Mouse (Mus musculus) myocyte (in vitro differentiated cells): ENCODE data around the gene Bzw2. TPM values are rescaled to one million over a fixed set of nuclear protein-coding genes. Genes with fewer than 3 reads are reported as not detected.

ENCODE experiments used
- H3K27me3 ChIP-seq: one replicate; pipeline ENCODE4 v1.6.1; 2011; ENCODE audit not compliant: control insufficient read depth, insufficient read depth, insufficient read length
- H3K36me3 ChIP-seq: one replicate; pipeline ENCODE4 v1.6.1; 2011; ENCODE audit not compliant: control insufficient read depth, insufficient read depth
- H3K4me2 ChIP-seq: one replicate; pipeline ENCODE4 v1.6.1; 2011; ENCODE audit warnings: low read depth, control low read depth
- H3K4me3 ChIP-seq: one replicate; pipeline ENCODE4 v1.5.1; 2011; ENCODE audit warnings: mild to moderate bottlenecking, control low read depth, moderate library complexity
- H3K79me2 ChIP-seq: one replicate; pipeline ENCODE4 v1.6.1; 2011; ENCODE audit not compliant: control insufficient read depth, insufficient read depth
- H3ac ChIP-seq: one replicate; pipeline ENCODE4 v1.6.1; 2011; ENCODE audit not compliant: control insufficient read depth, insufficient read length
- CEBPB ChIP-seq: IDR thresholded peaks from 2 replicates; pipeline ENCODE4 v1.6.1; 2011; ENCODE audit warnings: mild to moderate bottlenecking, moderate library complexity; ENCODE audit not compliant: poor library complexity, insufficient read depth, severe bottlenecking
- E2F4 ChIP-seq: IDR thresholded peaks from one replicate; pipeline ENCODE4 v1.6.1; 2011; ENCODE audit warnings: mild to moderate bottlenecking, control low read depth, moderate library complexity; ENCODE audit not compliant: insufficient read depth
- MAX ChIP-seq: IDR thresholded peaks from one replicate; pipeline ENCODE4 v1.6.1; 2011; ENCODE audit warnings: low read depth, mild to moderate bottlenecking, control low read depth
- MYOD1 ChIP-seq, 3 experiments: IDR thresholded peaks; one replicate each; pipeline ENCODE4 v1.6.1; 2011; ENCODE audit warnings: control low read depth in 2 of 3, low read depth in 2 of 3, mild to moderate bottlenecking in 2 of 3, moderate library complexity in 1 of 3; ENCODE audit not compliant: insufficient read length in 2 of 3, control insufficient read depth in 1 of 3
- MYOG ChIP-seq, 3 experiments: IDR thresholded peaks; one replicate each; pipeline ENCODE4 v1.6.1; 2011; ENCODE audit warnings: control low read depth in 2 of 3, low read depth in 2 of 3, mild to moderate bottlenecking in 2 of 3; ENCODE audit not compliant: insufficient read length in 2 of 3, control insufficient read depth in 1 of 3, insufficient read depth in 1 of 3
- POLR2A ChIP-seq: IDR thresholded peaks from one replicate; pipeline ENCODE4 v1.6.1; 2011; ENCODE audit warnings: low read depth, mild to moderate bottlenecking, control low read depth, moderate library complexity; ENCODE audit not compliant: insufficient read length
- POLR2AphosphoS2 ChIP-seq: IDR thresholded peaks from one replicate; pipeline ENCODE4 v1.6.1; 2011; ENCODE audit warnings: low read depth, control low read depth; ENCODE audit not compliant: insufficient read length
- REST ChIP-seq: IDR thresholded peaks from one replicate; pipeline ENCODE4 v1.6.1; 2011; ENCODE audit warnings: mild to moderate bottlenecking, control low read depth, moderate library complexity; ENCODE audit not compliant: insufficient read depth, insufficient read length
- SRF ChIP-seq: IDR thresholded peaks from one replicate; pipeline ENCODE4 v1.6.1; 2011; ENCODE audit warnings: low read depth; ENCODE audit not compliant: control insufficient read depth, insufficient read length
- TCF12 ChIP-seq: IDR thresholded peaks from one replicate; pipeline ENCODE4 v1.6.1; 2011; ENCODE audit warnings: mild to moderate bottlenecking, control low read depth; ENCODE audit not compliant: poor library complexity, insufficient read depth, severe bottlenecking
- TCF3 ChIP-seq: IDR thresholded peaks from one replicate; pipeline ENCODE4 v1.6.1; 2011; ENCODE audit warnings: low read depth, control low read depth; ENCODE audit not compliant: insufficient read length
- USF1 ChIP-seq: IDR thresholded peaks from one replicate; pipeline ENCODE4 v1.6.1; 2011; ENCODE audit warnings: low read depth, mild to moderate bottlenecking, control low read depth, moderate library complexity
- polyA plus RNA-seq: library from polyadenylated mRNA; unstranded; fragments of >200 nt; fragmentation: generic; extraction: Trizol; gene quantifications from one replicate; pipeline ENCODE4 v1.2.1, GENCODE M21; 2012; ENCODE audit warnings: missing spikeins

Gene Bzw2
- polyA plus RNA-seq, 1 experiment, result 86.8 TPM

- no peaks in the 10 kb centered on the region for H3K27me3 ChIP-seq
- peaks cover 11% of the 10 kb centered on the region for H3K36me3 ChIP-seq
- no peak overlapping the region for H3ac ChIP-seq
- TF ChIP-seq POLR2A, result no peak
- H3K4me2 ChIP-seq, result no peak overlapping the region
- no peak overlapping the region for H3K4me3 ChIP-seq
- peaks cover 62% of the 10 kb centered on the region for H3K79me2 ChIP-seq
These were observed 20.7 kb downstream of the Bzw2 start for GRCm38 (mm10) chr12:36137192-36137591.

DNA sequence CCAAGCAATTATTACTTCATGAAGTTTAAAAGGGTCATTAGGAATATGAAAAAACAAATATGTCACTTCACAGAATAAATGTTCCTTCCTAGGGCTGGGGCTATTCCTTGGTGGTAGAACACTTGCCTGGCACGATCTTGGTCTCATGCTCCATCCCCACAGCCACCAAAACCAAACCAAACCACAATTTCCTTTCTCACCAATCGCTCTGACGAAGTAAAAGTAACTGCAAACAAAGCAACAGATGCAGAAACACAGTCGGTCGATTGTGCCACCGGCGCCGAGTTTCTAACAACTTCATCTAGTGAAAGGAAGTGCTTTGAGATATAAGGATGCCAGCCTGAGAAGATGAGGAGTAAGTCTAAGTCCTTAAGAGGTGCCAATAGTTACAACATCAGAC lies 21.6 kb downstream of the Bzw2 start:
- Histone ChIP-seq H3K4me3 (no peak overlapping the region), H3K36me3 (peaks cover 11% of the 10 kb centered on the region), H3K79me2 (peaks cover 55% of the 10 kb centered on the region), H3K4me2 (no peak overlapping the region), H3K27me3 (no peaks in the 10 kb centered on the region), H3ac (no peak overlapping the region)
- TF ChIP-seq CEBPB, result no peak
- no peak for TF ChIP-seq MYOG (IDR thresholded peaks at IDR 0.05; ENCODE audit: control insufficient read depth in 1 of 3, insufficient read depth in 1 of 3, insufficient read length in 2 of 3, low read depth in 2 of 3)
- no peak for TF ChIP-seq REST

DNA sequence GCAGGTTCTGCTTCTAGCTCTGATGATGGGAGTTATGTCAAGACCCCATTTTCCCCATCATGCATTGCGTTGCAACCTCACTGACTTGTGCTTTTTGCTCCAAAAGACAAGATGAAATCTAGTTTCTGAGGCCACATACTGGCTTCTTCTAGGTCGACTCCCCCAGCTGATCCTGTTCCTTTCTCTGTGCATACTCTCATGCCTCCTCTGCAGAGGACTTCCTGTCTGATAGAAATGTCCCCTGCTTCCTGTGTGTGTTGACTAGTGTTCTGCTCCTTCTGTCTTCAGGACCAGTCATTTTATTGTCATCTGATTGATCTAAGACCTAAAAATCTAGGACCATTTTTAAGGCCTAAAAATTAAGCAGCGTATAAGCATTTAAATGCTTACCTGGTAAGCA lies 22.5 kb downstream of the Bzw2 start:
- peaks cover 47% of the 10 kb centered on the region for H3K79me2 ChIP-seq
- no peaks in the 10 kb centered on the region for H3K27me3 ChIP-seq
- TF ChIP-seq TCF12 (no peak), TCF3 (no peak), E2F4 (no peak), MYOG (IDR thresholded peaks at IDR 0.05; ENCODE audit: control insufficient read depth in 1 of 3, insufficient read depth in 1 of 3, insufficient read length in 2 of 3, low read depth in 2 of 3) (no peak), MYOD1 (IDR thresholded peaks at IDR 0.05; ENCODE audit: control insufficient read depth in 1 of 3, insufficient read length in 2 of 3, low read depth in 2 of 3) (no peak), MAX (no peak), POLR2A (no peak), USF1 (no peak), SRF (no peak), POLR2AphosphoS2 (no peak), CEBPB (no peak), REST (no peak)
- no peak overlapping the region for H3K4me3 ChIP-seq
- H3K4me2 ChIP-seq, result no peak overlapping the region
- peaks cover 14% of the 10 kb centered on the region for H3K36me3 ChIP-seq
- H3ac ChIP-seq, result no peak overlapping the region

DNA sequence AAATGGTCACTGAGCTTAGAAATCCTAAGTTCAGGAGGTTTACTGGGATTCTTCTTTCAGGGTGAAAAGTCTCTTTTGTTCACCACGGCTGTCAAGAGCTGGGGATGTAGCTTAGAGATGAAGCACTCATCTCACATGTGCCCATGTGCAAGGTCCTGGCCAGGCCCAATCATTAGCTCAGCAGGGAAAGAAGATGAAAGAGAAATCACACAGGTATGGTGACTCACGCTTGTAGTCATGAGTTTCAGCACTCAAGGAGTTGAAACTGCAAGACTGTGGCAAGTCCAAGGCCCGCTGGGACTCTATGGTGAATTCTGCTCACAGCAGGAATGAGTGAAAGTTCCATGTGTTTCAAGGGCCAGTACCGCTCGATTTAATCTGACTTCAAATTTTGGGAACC lies 23.8 kb downstream of the Bzw2 start:
- Histone ChIP-seq H3K27me3 (no peaks in the 10 kb centered on the region), H3K4me2 (no peak overlapping the region), H3K4me3 (no peak overlapping the region), H3ac (no peak overlapping the region), H3K79me2 (peaks cover 38% of the 10 kb centered on the region), H3K36me3 (peaks cover 21% of the 10 kb centered on the region)
- TF ChIP-seq SRF, result no peak
- no peak for TF ChIP-seq POLR2AphosphoS2
- no peak for TF ChIP-seq CEBPB
- TF ChIP-seq MAX, result no peak

DNA sequence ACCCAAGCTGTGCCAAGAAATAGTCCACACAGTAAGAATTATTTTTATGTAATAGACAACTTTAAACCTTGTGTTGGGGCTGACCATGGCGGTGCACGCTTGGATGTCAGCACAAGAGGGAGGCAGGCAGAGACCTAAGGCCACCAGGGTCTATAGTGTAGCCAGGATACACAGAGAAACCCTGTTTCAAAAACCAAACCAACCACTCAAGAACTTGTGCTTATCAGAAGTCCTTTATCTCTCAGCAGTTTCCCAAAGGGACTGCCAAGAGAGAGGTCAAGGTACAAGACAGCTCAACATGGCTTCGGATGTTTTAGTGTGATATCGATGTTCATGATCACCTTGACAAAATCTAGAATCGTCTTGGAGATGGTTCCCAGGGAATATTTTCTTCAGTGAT lies 24.3 kb downstream of the Bzw2 start:
- Histone ChIP-seq H3K4me3 (no peak overlapping the region), H3K27me3 (no peaks in the 10 kb centered on the region), H3K4me2 (no peak overlapping the region), H3ac (no peak overlapping the region), H3K36me3 (peaks cover 27% of the 10 kb centered on the region), H3K79me2 (peaks cover 38% of the 10 kb centered on the region)
- no peak for TF ChIP-seq SRF
- TF ChIP-seq CEBPB, result no peak
- TF ChIP-seq TCF3, result no peak
- no peak for TF ChIP-seq E2F4

DNA sequence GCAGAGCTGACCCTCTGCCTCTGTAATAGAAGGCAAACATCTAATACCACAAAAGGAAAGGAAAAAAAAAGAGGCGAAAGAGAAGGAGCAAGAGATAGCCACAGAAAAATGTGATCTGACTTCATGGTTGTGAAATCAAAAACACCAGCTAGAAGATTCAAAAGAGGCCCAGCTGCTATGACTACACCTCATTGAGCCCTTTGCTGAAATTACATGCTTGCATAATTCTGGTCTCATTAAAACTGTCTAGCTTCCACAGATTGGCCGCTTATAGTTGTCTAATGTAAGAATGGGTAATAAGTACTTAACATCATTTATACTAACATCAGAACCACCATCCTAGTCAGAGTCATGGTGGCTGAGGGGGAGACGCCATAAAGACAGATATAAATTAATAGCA lies 25.2 kb downstream of the Bzw2 start:
- Histone ChIP-seq H3K79me2 (peaks cover 30% of the 10 kb centered on the region), H3K4me3 (no peak overlapping the region), H3K4me2 (no peak overlapping the region), H3ac (no peak overlapping the region), H3K27me3 (no peaks in the 10 kb centered on the region), H3K36me3 (peaks cover 34% of the 10 kb centered on the region)
- TF ChIP-seq MAX (no peak), POLR2AphosphoS2 (no peak), CEBPB (no peak), E2F4 (no peak), REST (no peak), MYOD1 (IDR thresholded peaks at IDR 0.05; ENCODE audit: control insufficient read depth in 1 of 3, insufficient read length in 2 of 3, low read depth in 2 of 3) (no peak), TCF12 (no peak), SRF (no peak)
